Mouse (Mus musculus): ENCODE data around the gene Npdc1. TPM values are rescaled to one million over a fixed set of nuclear protein-coding genes. Genes with fewer than 3 reads are reported as not detected.

Gene Npdc1
- polyA plus RNA-seq, 1 experiment, result not detected

DNA sequence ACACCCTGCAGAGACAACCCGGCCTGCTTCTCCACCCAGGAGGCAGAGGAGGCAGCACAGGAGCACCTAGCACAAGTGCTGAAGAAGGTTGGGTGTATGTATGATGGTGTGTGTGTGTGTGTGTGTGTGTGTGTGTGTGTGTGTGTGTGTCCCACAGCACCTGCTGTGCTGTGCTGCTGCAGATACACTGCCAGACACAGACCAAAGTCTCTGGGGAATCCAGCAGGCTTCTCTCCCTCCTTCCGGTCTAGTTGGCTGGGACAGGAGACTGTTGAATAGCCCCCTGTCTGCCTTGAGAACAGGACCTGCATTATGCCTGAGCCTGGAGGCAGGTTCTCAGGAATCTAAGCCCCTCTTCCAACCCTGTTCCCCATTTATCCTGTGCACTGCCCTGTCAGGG lies 25.7 kb upstream of the Npdc1 start:
- TF ChIP-seq GATA1 (IDR thresholded peaks at IDR 0.05; ENCODE audit: low read length), result no peak

DNA sequence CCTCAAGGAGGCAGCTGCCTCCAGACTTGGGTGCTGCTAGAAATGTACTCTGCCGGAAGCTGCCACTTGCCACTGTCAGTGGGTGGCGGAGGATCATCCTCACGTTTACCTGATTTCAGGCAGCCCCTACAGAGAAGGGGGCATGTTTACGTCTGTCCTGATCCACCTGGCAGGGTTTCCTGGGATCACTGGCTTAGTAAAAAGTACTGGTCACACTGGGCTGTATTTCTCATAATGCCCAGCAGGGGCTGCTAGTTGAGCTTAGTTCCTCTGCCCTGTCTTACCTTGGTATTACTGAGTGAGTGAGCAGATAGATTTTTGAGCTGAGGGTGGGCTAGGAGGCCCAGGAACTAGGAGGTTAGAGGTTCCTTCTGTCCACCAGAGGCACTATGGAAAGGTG lies 22.6 kb upstream of the Npdc1 start:
- TF ChIP-seq GATA1 (IDR thresholded peaks at IDR 0.05; ENCODE audit: low read length), result no peak

- no peak for TF ChIP-seq GATA1 (IDR thresholded peaks at IDR 0.05; ENCODE audit: low read length)
Observed at GRCm38 (mm10) chr2:25384492-25384891, 14.7 kb upstream of the Npdc1 start.

GRCm38 (mm10) chr2:25391266-25391665 lies 7.9 kb upstream of the Npdc1 start:
- TF ChIP-seq GATA1 (IDR thresholded peaks at IDR 0.05; ENCODE audit: low read length), result no peak

DNA sequence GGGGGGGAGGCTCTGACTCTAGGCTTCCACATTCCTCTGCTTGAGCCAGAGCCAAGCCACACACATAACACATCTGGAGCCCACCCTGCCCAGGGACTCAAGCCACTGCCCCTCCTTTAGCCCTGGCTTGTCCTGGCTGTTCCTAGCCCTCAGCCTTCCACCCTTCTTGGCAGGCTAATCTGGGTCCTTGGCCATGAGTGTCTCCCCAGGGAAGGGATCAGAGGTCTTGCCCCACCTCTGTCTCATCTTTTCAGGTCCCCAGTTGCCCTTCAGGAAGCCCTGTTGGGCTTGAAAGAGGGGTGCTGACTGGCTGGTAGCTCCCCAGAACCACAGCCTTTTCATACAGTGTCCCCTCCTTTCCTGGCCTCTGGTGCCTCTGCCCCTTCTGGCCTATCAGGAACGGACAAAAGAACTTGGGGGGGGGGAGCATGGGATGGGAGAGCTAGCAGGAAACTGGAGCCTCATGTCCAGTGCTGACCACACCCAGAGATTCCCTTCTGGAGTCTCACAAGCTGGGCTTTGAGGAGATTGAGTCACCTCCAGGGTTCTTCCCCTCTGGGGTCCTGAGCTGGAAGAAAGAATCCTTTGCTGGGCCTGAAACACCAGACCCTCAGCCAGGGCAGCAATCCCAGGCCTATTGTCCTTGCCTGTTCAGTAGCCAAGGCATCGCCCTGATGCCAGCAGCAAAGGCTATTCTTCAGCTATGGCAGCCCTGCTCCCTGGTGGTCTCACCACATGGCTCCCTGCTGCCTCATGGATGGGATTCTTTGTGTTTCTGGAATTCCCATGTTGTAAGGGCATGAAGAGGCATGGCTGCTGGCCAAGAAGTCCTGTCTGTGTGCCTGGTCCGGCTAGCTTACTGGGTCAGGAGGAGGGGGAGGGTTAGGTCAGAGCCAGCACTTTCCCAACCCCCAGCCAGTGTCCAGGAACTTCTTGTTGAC lies 4.6 kb upstream of the Npdc1 start:
- TF ChIP-seq GATA1 (IDR thresholded peaks at IDR 0.05; ENCODE audit: low read length), result no peak

DNA sequence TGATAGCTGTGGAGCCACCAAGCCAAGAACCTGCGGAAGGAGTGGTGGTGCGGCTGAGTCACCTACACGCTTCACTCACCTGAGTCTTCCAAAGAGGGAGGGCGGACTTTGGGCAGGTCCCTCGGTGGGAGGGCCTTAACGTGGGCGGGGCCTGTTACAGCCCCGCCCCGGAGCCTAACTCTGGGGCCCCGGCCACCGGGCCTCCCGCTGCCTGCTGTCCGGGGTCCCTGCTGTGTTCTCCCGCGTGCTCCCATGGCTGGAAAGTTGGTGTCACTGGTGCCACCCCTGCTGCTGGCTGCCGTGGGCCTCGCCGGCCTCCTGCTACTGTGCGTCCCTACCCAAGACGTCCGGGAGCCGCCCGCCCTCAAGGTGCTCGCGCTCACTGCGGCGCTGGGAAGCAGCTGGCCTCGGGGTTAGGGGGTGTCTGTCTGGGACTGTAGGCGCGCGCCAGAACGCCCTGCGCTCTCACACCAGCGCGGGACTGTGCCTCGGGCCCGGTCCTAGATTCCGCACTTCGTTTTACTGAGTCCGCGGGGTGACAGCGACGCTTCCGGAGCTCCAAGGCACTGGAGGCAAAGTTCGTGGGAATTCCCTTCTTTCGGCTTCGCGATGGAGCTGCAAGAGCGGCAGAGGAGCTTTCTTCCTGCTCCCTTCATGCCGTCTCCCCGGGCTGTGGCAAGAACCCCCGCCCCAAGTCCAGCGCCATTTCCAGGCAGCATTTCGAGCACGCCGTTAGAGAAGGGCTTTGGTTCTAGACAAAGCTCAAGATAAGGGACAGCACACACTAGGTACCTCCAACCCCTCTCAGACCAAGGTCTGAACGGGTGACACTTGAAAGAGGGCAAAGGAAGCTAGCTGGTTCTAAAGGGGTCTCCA lies 3.2 kb upstream of the Npdc1 start, which contains the start of gene Entpd2:
TSS of gene Entpd2 (plus strand) at position 154 of the 876 bp plus-strand sequence.
- no peak for TF ChIP-seq GATA1 (IDR thresholded peaks at IDR 0.05; ENCODE audit: low read length)

GRCm38 (mm10) chr2:25396597-25396983 lies 2.6 kb upstream of the Npdc1 start:
- TF ChIP-seq GATA1 (IDR thresholded peaks at IDR 0.05; ENCODE audit: low read length), result no peak

- TF ChIP-seq GATA1 (IDR thresholded peaks at IDR 0.05; ENCODE audit: low read length), result no peak
Observed at GRCm38 (mm10) chr2:25397010-25397409, 2.1 kb upstream of the Npdc1 start.

GRCm38 (mm10) chr2:25398065-25398464 lies 1.1 kb upstream of the Npdc1 start:
- no peak for TF ChIP-seq GATA1 (IDR thresholded peaks at IDR 0.05; ENCODE audit: low read length)

DNA sequence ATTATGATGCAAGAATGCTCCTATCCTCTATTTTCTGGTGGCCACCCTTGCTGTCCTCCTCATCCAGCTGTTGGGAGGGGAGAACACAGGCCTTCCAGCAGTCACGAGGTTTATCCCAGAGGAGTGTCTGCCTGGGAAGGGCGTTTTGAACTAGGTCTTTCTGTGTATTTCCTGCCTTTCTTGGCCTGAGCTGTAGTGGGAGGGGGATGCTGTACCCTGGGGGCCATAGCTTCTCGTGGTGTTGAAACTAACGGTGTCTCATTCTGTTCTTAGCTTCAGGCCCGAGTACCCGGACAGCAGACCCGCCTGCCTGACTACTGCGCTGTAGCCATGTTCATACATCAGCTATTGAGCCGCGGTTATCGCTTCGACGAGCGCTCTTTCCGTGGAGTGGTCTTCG lies 1.1 kb downstream of the Npdc1 start:
- no peak for TF ChIP-seq GATA1 (IDR thresholded peaks at IDR 0.05; ENCODE audit: low read length)

DNA sequence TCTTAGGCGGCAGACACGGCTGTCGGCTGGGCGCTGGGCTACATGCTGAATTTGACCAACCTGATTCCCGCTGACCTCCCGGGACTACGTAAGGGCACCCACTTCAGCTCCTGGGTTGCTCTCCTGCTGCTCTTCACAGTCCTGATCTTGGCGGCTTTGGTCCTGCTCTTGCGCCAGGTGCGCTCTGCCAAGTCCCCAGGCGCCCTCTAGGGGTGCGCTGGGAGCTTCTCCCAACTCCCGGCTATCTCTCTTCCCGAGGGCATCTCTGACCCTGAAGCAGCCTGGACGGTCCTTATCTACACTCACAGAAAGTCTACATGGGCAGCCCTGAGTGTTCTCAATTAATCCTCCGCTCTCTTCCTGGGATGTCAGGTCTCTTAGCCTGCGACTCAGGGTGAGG lies 1.6 kb downstream of the Npdc1 start:
- TF ChIP-seq GATA1 (IDR thresholded peaks at IDR 0.05; ENCODE audit: low read length), result no peak

DNA sequence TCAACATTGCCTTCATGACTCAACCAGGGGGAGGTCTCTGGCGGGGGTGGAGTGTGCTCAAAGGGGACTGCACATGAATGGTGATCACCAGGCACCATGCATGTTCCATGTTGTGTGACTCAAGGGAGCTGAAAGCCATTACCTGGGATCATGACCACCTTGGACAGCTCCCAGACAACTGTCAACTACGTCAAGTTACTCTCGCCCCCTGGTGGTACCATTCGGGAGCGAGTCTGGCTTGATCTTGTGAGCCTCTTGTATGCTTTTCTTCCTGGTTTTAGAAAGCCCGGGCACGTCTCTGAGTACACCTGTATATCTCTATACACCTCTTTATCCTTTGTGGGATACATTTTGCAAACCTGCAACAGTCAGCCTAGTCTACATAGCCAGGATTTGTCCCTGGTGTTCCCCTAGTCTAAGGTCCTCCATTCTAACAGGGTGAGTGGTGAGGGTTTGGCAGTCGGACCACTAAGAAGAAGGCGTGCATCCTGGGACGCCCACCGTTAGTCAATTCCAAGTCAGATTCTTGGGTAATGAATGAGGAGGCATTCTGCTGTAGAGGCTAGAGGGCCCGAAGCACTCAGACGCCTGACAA lies 3.3 kb downstream of the Npdc1 start:
- no peak for TF ChIP-seq GATA1 (IDR thresholded peaks at IDR 0.05; ENCODE audit: low read length)

GRCm38 (mm10) chr2:25402972-25403601 lies 3.9 kb downstream of the Npdc1 start:
- no peak for TF ChIP-seq GATA1 (IDR thresholded peaks at IDR 0.05; ENCODE audit: low read length)

GRCm38 (mm10) chr2:25403994-25404393 lies 4.8 kb downstream of the Npdc1 start:
- no peak for TF ChIP-seq GATA1 (IDR thresholded peaks at IDR 0.05; ENCODE audit: low read length)

GRCm38 (mm10) chr2:25408908-25409307 lies 9.8 kb downstream of the Npdc1 start:
- no peak for TF ChIP-seq GATA1 (IDR thresholded peaks at IDR 0.05; ENCODE audit: low read length)
